Mouse (Mus musculus): ENCODE results near the gene Mzt1.

GRCm38 (mm10) chr14:98994218-98994617, 51.7 kb downstream of the Mzt1 start, which contains the start of gene Rpl36a-ps1:
- TF ChIP-seq CTCF (IDR thresholded peaks at IDR 0.05; ENCODE audit: borderline replicate concordance, extremely low read depth, insufficient read depth, insufficient read length), result no peak
- no peak for TF ChIP-seq POLR2A (IDR thresholded peaks at IDR 0.05; ENCODE audit: borderline replicate concordance, extremely low read depth, insufficient read depth, insufficient read length, poor library complexity, severe bottlenecking)

Data from brain, embryonic 14.5 days (tissue).